Mouse (Mus musculus): ENCODE measurements around the gene Ifrd2. TPM values are rescaled to one million over a fixed set of nuclear protein-coding genes. Genes with fewer than 3 reads are reported as not detected.

The Ifrd2 gene
- polyA plus RNA-seq, 1 experiment from 2014 or later: 23.3 TPM

- Histone ChIP-seq H3K27me3 (replicated peaks) (no peaks in the 10 kb centered on the region), H3K4me2 (replicated peaks) (no peak overlapping the region), H3K4me3 (no peak overlapping the region), H3K27ac (no peak overlapping the region), H3K9ac (0 out of 2 replicates have a peak overlapping the region, but pooled peaks have one; percentile 29), H3K4me1 (peaks cover 55% of the 10 kb centered on the region), H3K9me3 (no peaks in the 10 kb centered on the region), H3K36me3 (peaks cover 45% of the 10 kb centered on the region)
- ATAC-seq (ENCODE audit: low FRiP score, low read depth): no peak
- 68% methylated on average over 5 of the region's 5 CpGs for WGBS
Observed at GRCm38 (mm10) chr9:107624539-107624938, 37.1 kb downstream of the Ifrd2 start.

GRCm38 (mm10) chr9:107624951-107625350, 37.5 kb downstream of the Ifrd2 start:
- H3K4me1 ChIP-seq: peaks cover 55% of the 10 kb centered on the region
- WGBS: 77% methylated on average over 3 of the region's 3 CpGs
- H3K9ac ChIP-seq: peak overlapping the region; percentile 29; the same call in 1 of the 2 replicates

GRCm38 (mm10) chr9:107625351-107626128, 38.1 kb downstream of the Ifrd2 start:
- peaks cover 36% of the 10 kb centered on the region for H3K36me3 ChIP-seq
- ATAC-seq (ENCODE audit: low FRiP score, low read depth): no peak
- no peak overlapping the region for H3K4me3 ChIP-seq
- H3K27ac ChIP-seq: peak overlapping the region; percentile 96; the same call in 1 of the 2 replicates
- no peaks in the 10 kb centered on the region for H3K27me3 ChIP-seq (replicated peaks)
- H3K9ac ChIP-seq: peak overlapping the region; percentile 29; the same call in 1 of the 2 replicates
- no peaks in the 10 kb centered on the region for H3K9me3 ChIP-seq
- peaks cover 61% of the 10 kb centered on the region for H3K4me1 ChIP-seq
- H3K4me2 ChIP-seq (replicated peaks): peak overlapping the region; percentile 99; the same call in 1 of the 2 replicates
- 89% methylated on average over 12 of the region's 12 CpGs for WGBS

More at GRCm38 (mm10) chr9:107624951-107625350, 37.5 kb downstream of the Ifrd2 start:
- ATAC-seq (ENCODE audit: low FRiP score, low read depth): no peak
- no peaks in the 10 kb centered on the region for H3K9me3 ChIP-seq
- H3K4me3 ChIP-seq: no peak overlapping the region
- H3K4me2 ChIP-seq (replicated peaks): no peak overlapping the region
- peaks cover 41% of the 10 kb centered on the region for H3K36me3 ChIP-seq
- no peak overlapping the region for H3K27ac ChIP-seq
- no peaks in the 10 kb centered on the region for H3K27me3 ChIP-seq (replicated peaks)

- Histone ChIP-seq H3K27ac (peak overlapping the region; percentile 96), H3K27me3 (replicated peaks) (no peaks in the 10 kb centered on the region), H3K9me3 (no peaks in the 10 kb centered on the region), H3K4me1 (peaks cover 69% of the 10 kb centered on the region), H3K9ac (peak overlapping the region; percentile 58), H3K4me2 (replicated peaks) (peak overlapping the region; percentile 99), H3K4me3 (peak overlapping the region; percentile 3; the same call in 1 of the 2 replicates), H3K36me3 (peaks cover 36% of the 10 kb centered on the region)
- WGBS: 30% methylated on average over 13 of the region's 15 CpGs
- ATAC-seq (ENCODE audit: low FRiP score, low read depth): peak; percentile 10
Observed at GRCm38 (mm10) chr9:107626158-107626843, 38.9 kb downstream of the Ifrd2 start.

- Histone ChIP-seq H3K4me1 (peaks cover 74% of the 10 kb centered on the region), H3K27me3 (replicated peaks) (no peaks in the 10 kb centered on the region), H3K4me3 (peak overlapping the region; percentile 3; the same call in 1 of the 2 replicates), H3K4me2 (replicated peaks) (peak overlapping the region; percentile 99), H3K9me3 (no peaks in the 10 kb centered on the region), H3K36me3 (peaks cover 35% of the 10 kb centered on the region), H3K9ac (peak overlapping the region; percentile 58), H3K27ac (peak overlapping the region; percentile 96)
- 0% methylated on average over 2 of the region's 2 CpGs for WGBS
- ATAC-seq (ENCODE audit: low FRiP score, low read depth): peak; percentile 45
Observed at GRCm38 (mm10) chr9:107626844-107627277, 39.4 kb downstream of the Ifrd2 start.

- 25% methylated on average over 20 of the region's 20 CpGs for WGBS
- Histone ChIP-seq H3K36me3 (peaks cover 28% of the 10 kb centered on the region), H3K4me3 (no peak overlapping the region), H3K4me2 (replicated peaks) (peak overlapping the region; percentile 99), H3K9me3 (no peaks in the 10 kb centered on the region), H3K9ac (peak overlapping the region; percentile 58), H3K27me3 (replicated peaks) (no peaks in the 10 kb centered on the region), H3K4me1 (peaks cover 82% of the 10 kb centered on the region), H3K27ac (peak overlapping the region; percentile 96)
- no peak for ATAC-seq (ENCODE audit: low FRiP score, low read depth)
Observed at GRCm38 (mm10) chr9:107627387-107628255, 40.2 kb downstream of the Ifrd2 start.

GRCm38 (mm10) chr9:107628721-107629410, 41.4 kb downstream of the Ifrd2 start:
- Histone ChIP-seq H3K36me3 (peaks cover 20% of the 10 kb centered on the region), H3K4me3 (no peak overlapping the region)

GRCm38 (mm10) chr9:107629411-107629730, 41.9 kb downstream of the Ifrd2 start:
- no peaks in the 10 kb centered on the region for H3K27me3 ChIP-seq (replicated peaks)
- 28% methylated on average over 4 of the region's 4 CpGs for WGBS
- H3K36me3 ChIP-seq: peaks cover 16% of the 10 kb centered on the region
- H3K9me3 ChIP-seq: no peaks in the 10 kb centered on the region
- peak overlapping the region; percentile 58 for H3K9ac ChIP-seq
- H3K4me1 ChIP-seq: peaks cover 98% of the 10 kb centered on the region
- peak overlapping the region; percentile 99 for H3K4me2 ChIP-seq (replicated peaks)
- peak overlapping the region; percentile 96 for H3K27ac ChIP-seq
- H3K4me3 ChIP-seq: no peak overlapping the region
- no peak for ATAC-seq (ENCODE audit: low FRiP score, low read depth)

More at GRCm38 (mm10) chr9:107628721-107629410, 41.4 kb downstream of the Ifrd2 start:
- Histone ChIP-seq H3K27me3 (replicated peaks) (no peaks in the 10 kb centered on the region), H3K4me2 (replicated peaks) (peak overlapping the region; percentile 99), H3K9me3 (no peaks in the 10 kb centered on the region), H3K4me1 (peaks cover 94% of the 10 kb centered on the region), H3K27ac (peak overlapping the region; percentile 96), H3K9ac (peak overlapping the region; percentile 58)
- no peak for ATAC-seq (ENCODE audit: low FRiP score, low read depth)
- WGBS: 38% methylated on average over 14 of the region's 15 CpGs

GRCm38 (mm10) chr9:107629901-107630425, 42.5 kb downstream of the Ifrd2 start:
- H3K36me3 ChIP-seq: peaks cover 11% of the 10 kb centered on the region
- peak overlapping the region; percentile 24 for H3K4me3 ChIP-seq
- peak; percentile 8; the same call in 1 of the 2 replicates for ATAC-seq (ENCODE audit: low FRiP score, low read depth)
- peak overlapping the region; percentile 57 for H3K9ac ChIP-seq
- H3K4me2 ChIP-seq (replicated peaks): peak overlapping the region; percentile 99
- H3K9me3 ChIP-seq: no peaks in the 10 kb centered on the region
- H3K27me3 ChIP-seq (replicated peaks): no peaks in the 10 kb centered on the region
- peaks cover 96% of the 10 kb centered on the region for H3K4me1 ChIP-seq
- peak overlapping the region; percentile 96 for H3K27ac ChIP-seq
- 6% methylated on average over 14 of the region's 14 CpGs for WGBS

- H3K36me3 ChIP-seq: peaks cover 6% of the 10 kb centered on the region; the same call in 1 of the 2 replicates
- peak; percentile 23 for ATAC-seq (ENCODE audit: low FRiP score, low read depth)
- peak overlapping the region; percentile 15; the same call in 1 of the 2 replicates for H3K4me3 ChIP-seq
- H3K27ac ChIP-seq: peak overlapping the region; percentile 96
- H3K9ac ChIP-seq: peak overlapping the region; percentile 57
- peak overlapping the region; percentile 99 for H3K4me2 ChIP-seq (replicated peaks)
- H3K27me3 ChIP-seq (replicated peaks): no peaks in the 10 kb centered on the region
- no peaks in the 10 kb centered on the region for H3K9me3 ChIP-seq
- 1% methylated on average over 4 of the region's 4 CpGs for WGBS
- H3K4me1 ChIP-seq: peaks cover 95% of the 10 kb centered on the region
Observed at GRCm38 (mm10) chr9:107630576-107630975, 43.1 kb downstream of the Ifrd2 start.

Measured in neural tube, embryonic 12.5 days (tissue).